Mouse (Mus musculus) erythroid progenitor cell, adult 5-6 weeks (primary cell): ENCODE measurements around the gene Ppdpf. TPM values are rescaled to one million over a fixed set of nuclear protein-coding genes. Genes with fewer than 3 reads are reported as not detected.

Source experiments
- total RNA-seq, 2 experiments: library from RNA; stranded (forward) in 1 of 2; stranded (reverse) in 1 of 2; fragments of 150-400 nt in 1 of 2; fragments of 186-747, 209-891 nt in 1 of 2; gene quantifications; 2 replicates each; pipeline versions ENCODE4 v1.2.3 to v1.2.4; 2015 to 2017; ENCODE audit warnings: low replicate concordance in 2 of 2

Gene Ppdpf
- total RNA-seq, 2 experiments from 2014 or later = 26.0 to 90.5 TPM

Other genes starting within 250 kb of the Ppdpf start
- gene Nkain4, start 232.5 kb upstream of the Ppdpf start, total RNA-seq (2015; ENCODE audit: low replicate concordance) = not detected in 2 replicates
- gene Nkain4, start 232.5 kb upstream of the Ppdpf start, total RNA-seq (2017; ENCODE audit: low replicate concordance) = not detected in 2 replicates
- 12.3 and 24.7 TPM in 2 replicates for gene Arfgap1, start 220.0 kb upstream of the Ppdpf start, total RNA-seq (2015; ENCODE audit: low replicate concordance)
- 23.5 and 32.6 TPM in 2 replicates for gene Arfgap1, start 220.0 kb upstream of the Ppdpf start, total RNA-seq (2017; ENCODE audit: low replicate concordance)
- gene Col20a1, start 200.7 kb upstream of the Ppdpf start, total RNA-seq (2015; ENCODE audit: low replicate concordance) = not detected in 2 replicates
- gene Col20a1, start 200.7 kb upstream of the Ppdpf start, total RNA-seq (2017; ENCODE audit: low replicate concordance) = under 0.01 and 0.39 TPM in 2 replicates
- not detected in 2 replicates for gene Chrna4, start 143.7 kb upstream of the Ppdpf start, total RNA-seq (2015; ENCODE audit: low replicate concordance)
- gene Chrna4, start 143.7 kb upstream of the Ppdpf start, total RNA-seq (2017; ENCODE audit: low replicate concordance) = not detected in 2 replicates
- not detected in 2 replicates for gene Kcnq2, start 51.9 kb upstream of the Ppdpf start, total RNA-seq (2015; ENCODE audit: low replicate concordance)
- not detected in 2 replicates for gene Kcnq2, start 51.9 kb upstream of the Ppdpf start, total RNA-seq (2017; ENCODE audit: low replicate concordance)
- not detected in 2 replicates for gene Eef1a2, start 30.2 kb upstream of the Ppdpf start, total RNA-seq (2015; ENCODE audit: low replicate concordance)
- gene Eef1a2, start 30.2 kb upstream of the Ppdpf start, total RNA-seq (2017; ENCODE audit: low replicate concordance) = not detected in 2 replicates
- not detected in 2 replicates for gene Ptk6, start 15.5 kb downstream of the Ppdpf start, total RNA-seq (2015; ENCODE audit: low replicate concordance)
- not detected in 2 replicates for gene Ptk6, start 15.5 kb downstream of the Ppdpf start, total RNA-seq (2017; ENCODE audit: low replicate concordance)
- gene Srms, start 25.9 kb downstream of the Ppdpf start, total RNA-seq (2015; ENCODE audit: low replicate concordance) = not detected in 2 replicates
- gene Srms, start 25.9 kb downstream of the Ppdpf start, total RNA-seq (2017; ENCODE audit: low replicate concordance) = 0.77 TPM in 1 of 2 replicates, not detected in the other
- 2.5 TPM in 1 of 2 replicates, not detected in the other for gene Fndc11, start 32.8 kb downstream of the Ppdpf start, total RNA-seq (2015; ENCODE audit: low replicate concordance)
- not detected in 2 replicates for gene Fndc11, start 32.8 kb downstream of the Ppdpf start, total RNA-seq (2017; ENCODE audit: low replicate concordance)
- gene Helz2, start 54.8 kb downstream of the Ppdpf start, total RNA-seq (2015; ENCODE audit: low replicate concordance) = 15.1 and 15.5 TPM in 2 replicates
- gene Helz2, start 54.8 kb downstream of the Ppdpf start, total RNA-seq (2017; ENCODE audit: low replicate concordance) = 10.1 and 15.4 TPM in 2 replicates
- gene Gmeb2, start 100.8 kb downstream of the Ppdpf start, total RNA-seq (2015; ENCODE audit: low replicate concordance) = 33.1 and 57.3 TPM in 2 replicates
- 29.0 and 55.1 TPM in 2 replicates for gene Gmeb2, start 100.8 kb downstream of the Ppdpf start, total RNA-seq (2017; ENCODE audit: low replicate concordance)
- gene Stmn3, start 127.3 kb downstream of the Ppdpf start, total RNA-seq (2015; ENCODE audit: low replicate concordance) = not detected in 2 replicates
- gene Stmn3, start 127.3 kb downstream of the Ppdpf start, total RNA-seq (2017; ENCODE audit: low replicate concordance) = not detected in 2 replicates
- 63.3 and 80.4 TPM in 2 replicates for gene Rtel1, start 132.5 kb downstream of the Ppdpf start, total RNA-seq (2015; ENCODE audit: low replicate concordance)
- gene Rtel1, start 132.5 kb downstream of the Ppdpf start, total RNA-seq (2017; ENCODE audit: low replicate concordance) = 52.0 and 60.7 TPM in 2 replicates
- 2.9 and 10.1 TPM in 2 replicates for gene Zgpat, start 177.7 kb downstream of the Ppdpf start, total RNA-seq (2015; ENCODE audit: low replicate concordance)
- 11.2 and 15.4 TPM in 2 replicates for gene Zgpat, start 177.7 kb downstream of the Ppdpf start, total RNA-seq (2017; ENCODE audit: low replicate concordance)
- gene Arfrp1, start 178.2 kb downstream of the Ppdpf start, total RNA-seq (2015; ENCODE audit: low replicate concordance) = 5.4 and 14.3 TPM in 2 replicates
- gene Arfrp1, start 178.2 kb downstream of the Ppdpf start, total RNA-seq (2017; ENCODE audit: low replicate concordance) = 9.0 and 10.8 TPM in 2 replicates
- 4.6 and 37.5 TPM in 2 replicates for gene Lime1, start 192.8 kb downstream of the Ppdpf start, total RNA-seq (2015; ENCODE audit: low replicate concordance)
- 11.7 and 13.2 TPM in 2 replicates for gene Lime1, start 192.8 kb downstream of the Ppdpf start, total RNA-seq (2017; ENCODE audit: low replicate concordance)